Mouse (Mus musculus) WW6 (cell line): ENCODE measurements around the gene Frmd4b.

ENCODE experiments used
- DNase-seq: peaks from one replicate; pipeline ENCODE4 v3.0.0-alpha.2; 2013; ENCODE audit warnings: low read depth, low spot score

The Frmd4b gene

GRCm38 (mm10) chr6:97478981-97479860, 138.1 kb downstream of the Frmd4b start:
- no peak for DNase-seq

- DNase-seq = no peak
Observed at GRCm38 (mm10) chr6:97473672-97474071, 143.7 kb downstream of the Frmd4b start.

GRCm38 (mm10) chr6:97472873-97473550, 144.3 kb downstream of the Frmd4b start:
- no peak for DNase-seq

- no peak for DNase-seq
Observed at GRCm38 (mm10) chr6:97463898-97464524, 153.3 kb downstream of the Frmd4b start.

- DNase-seq = no peak
Observed at GRCm38 (mm10) chr6:97462421-97462820, 154.9 kb downstream of the Frmd4b start.

- no peak for DNase-seq
Observed at GRCm38 (mm10) chr6:97459112-97459511, 158.2 kb downstream of the Frmd4b start.

GRCm38 (mm10) chr6:97458358-97458757, 159.0 kb downstream of the Frmd4b start:
- no peak for DNase-seq

GRCm38 (mm10) chr6:97457954-97458353, 159.4 kb downstream of the Frmd4b start:
- DNase-seq = no peak

- DNase-seq = no peak
Observed at GRCm38 (mm10) chr6:97457210-97457609, 160.1 kb downstream of the Frmd4b start.

- DNase-seq = no peak
Observed at GRCm38 (mm10) chr6:97452223-97452622, 165.1 kb downstream of the Frmd4b start.

GRCm38 (mm10) chr6:97449806-97450205, 167.5 kb downstream of the Frmd4b start:
- DNase-seq = no peak

- no peak for DNase-seq
Observed at GRCm38 (mm10) chr6:97447020-97447419, 170.3 kb downstream of the Frmd4b start.

GRCm38 (mm10) chr6:97444145-97444544, 173.2 kb downstream of the Frmd4b start:
- no peak for DNase-seq

GRCm38 (mm10) chr6:97443522-97443921, 173.8 kb downstream of the Frmd4b start:
- no peak for DNase-seq

- no peak for DNase-seq
Observed at GRCm38 (mm10) chr6:97441357-97441756, 176.0 kb downstream of the Frmd4b start.

GRCm38 (mm10) chr6:97438918-97439645, 178.3 kb downstream of the Frmd4b start:
- no peak for DNase-seq

GRCm38 (mm10) chr6:97434753-97435152, 182.6 kb downstream of the Frmd4b start:
- no peak for DNase-seq

- DNase-seq = no peak
Observed at GRCm38 (mm10) chr6:97431309-97432004, 185.9 kb downstream of the Frmd4b start.

- DNase-seq = no peak
Observed at GRCm38 (mm10) chr6:97430519-97430918, 186.8 kb downstream of the Frmd4b start.

GRCm38 (mm10) chr6:97429688-97430343, 187.5 kb downstream of the Frmd4b start:
- no peak for DNase-seq
